Mouse (Mus musculus) intestine, postnatal 0 days (tissue): ENCODE measurements around the gene Rai1. TPM values are rescaled to one million over a fixed set of nuclear protein-coding genes. Genes with fewer than 3 reads are reported as not detected.

Source experiments
- ATAC-seq: fragments of 200-750 bp; cut with Nextera tagmentation; 2 replicates; pipeline ENCODE4 v1.8.0; 2017; ENCODE audit warnings: mild to moderate bottlenecking, moderate TSS enrichment, moderate library complexity
- H3K27ac ChIP-seq: fragments of 300-500 bp; sonication (generic); 2 replicates; pipeline ENCODE4 v1.5.1; 2014; ENCODE audit warnings: mild to moderate bottlenecking, low read depth, low read length, moderate library complexity
- H3K27me3 ChIP-seq: fragments of 300-500 bp; sonication (generic); replicated peaks from 2 replicates; pipeline ENCODE4 v1.6.1; 2014; ENCODE audit warnings: low read length, mixed read lengths; ENCODE audit not compliant: control insufficient read depth, insufficient read depth
- H3K36me3 ChIP-seq: fragments of 300-500 bp; sonication (generic); 2 replicates; pipeline ENCODE4 v1.6.1; 2014; ENCODE audit warnings: mild to moderate bottlenecking, moderate library complexity; ENCODE audit not compliant: control insufficient read depth, insufficient read depth
- H3K4me1 ChIP-seq: fragments of 300-500 bp; sonication (generic); replicated peaks from 2 replicates; pipeline ENCODE4 v1.6.1; 2014; ENCODE audit warnings: antibody characterized with exemption, low read length, mixed read lengths; ENCODE audit not compliant: control insufficient read depth, insufficient read depth
- H3K4me2 ChIP-seq: fragments of 300-500 bp; sonication (generic); replicated peaks from 2 replicates; pipeline ENCODE4 v1.6.1; 2014; ENCODE audit warnings: low read depth, mild to moderate bottlenecking, moderate library complexity
- H3K4me3 ChIP-seq: fragments of 300-500 bp; sonication (generic); 2 replicates; pipeline ENCODE4 v1.5.1; 2014; ENCODE audit warnings: low read depth, low read length
- H3K9ac ChIP-seq: fragments of 300-500 bp; sonication (generic); 2 replicates; pipeline ENCODE4 v1.6.1; 2014; ENCODE audit warnings: mild to moderate bottlenecking, low read depth, low read length
- H3K9me3 ChIP-seq: fragments of 300-500 bp; sonication (generic); 2 replicates; pipeline ENCODE4 v1.6.1; 2016; ENCODE audit warnings: mixed run types; ENCODE audit not compliant: control insufficient read depth
- CTCF ChIP-seq: sonication (generic); IDR thresholded peaks from 2 replicates; pipeline ENCODE4 v1.5.1; 2016; ENCODE audit warnings: low read depth, mild to moderate bottlenecking, control low read depth, antibody characterized with exemption, moderate library complexity
- WGBS: fragments of 180-500 bp; shearing (Covaris S2); extraction: QIAGEN DNeasy Blood & Tissue Kit; methylation state at CpG from one replicate; pipeline ENCODE4 v1.1.7; 2014; 5-methylcytosine and 5-hydroxymethylcytosine counted together
- polyA plus RNA-seq: library from polyadenylated mRNA; unstranded; fragments of >200 nt; fragmentation: Nextera tagmentation; extraction: Ambion mirVana; gene quantifications from 2 replicates; pipeline ENCODE4 v1.2.1, GENCODE M21; 2015

Gene Rai1
- polyA plus RNA-seq, 1 experiment from 2014 or later = 10.1 TPM

DNA sequence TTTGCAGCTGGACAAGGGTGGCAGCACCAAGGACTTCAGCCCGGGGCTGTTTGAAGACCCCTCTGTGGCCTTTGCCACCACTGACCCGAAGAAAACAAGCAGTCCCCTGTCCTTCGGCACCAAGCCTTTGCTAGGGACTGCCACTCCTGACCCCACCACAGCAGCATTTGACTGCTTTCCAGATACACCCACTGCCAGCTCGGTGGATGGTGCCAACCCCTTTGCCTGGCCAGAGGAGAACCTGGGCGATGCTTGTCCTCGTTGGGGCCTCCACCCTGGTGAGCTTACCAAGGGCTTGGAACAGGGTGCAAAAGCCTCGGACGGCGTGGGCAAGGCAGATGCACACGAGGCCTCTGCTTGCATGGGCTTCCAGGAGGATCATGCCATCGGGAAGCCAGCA is 82.3 kb downstream of the Rai1 start:
- Histone ChIP-seq H3K4me3 (no peak overlapping the region), H3K9me3 (no peaks in the 10 kb centered on the region), H3K36me3 (peaks cover 65% of the 10 kb centered on the region), H3K4me2 (no peak overlapping the region), H3K27me3 (no peaks in the 10 kb centered on the region), H3K9ac (no peak overlapping the region), H3K27ac (no peak overlapping the region), H3K4me1 (peaks cover 11% of the 10 kb centered on the region; the same call in 1 of the 2 replicates)
- TF ChIP-seq CTCF = no peak
- no peak for ATAC-seq
- WGBS = 90% methylated on average over 11 of the region's 11 CpGs

- Histone ChIP-seq H3K4me2 (peak overlapping the region; percentile 24; the same call in 1 of the 2 replicates), H3K9me3 (no peaks in the 10 kb centered on the region), H3K9ac (no peak overlapping the region; the same call in 1 of the 2 replicates), H3K27me3 (no peaks in the 10 kb centered on the region), H3K4me3 (no peak overlapping the region), H3K27ac (peak overlapping the region; percentile 66), H3K4me1 (peaks cover 8% of the 10 kb centered on the region; the same call in 1 of the 2 replicates), H3K36me3 (peaks cover 67% of the 10 kb centered on the region)
- ATAC-seq = peak; percentile 36
- no peak for TF ChIP-seq CTCF
- 74% methylated on average over 25 of the region's 25 CpGs for WGBS
Observed at GRCm38 (mm10) chr11:60188275-60188853, 83.6 kb downstream of the Rai1 start.

DNA sequence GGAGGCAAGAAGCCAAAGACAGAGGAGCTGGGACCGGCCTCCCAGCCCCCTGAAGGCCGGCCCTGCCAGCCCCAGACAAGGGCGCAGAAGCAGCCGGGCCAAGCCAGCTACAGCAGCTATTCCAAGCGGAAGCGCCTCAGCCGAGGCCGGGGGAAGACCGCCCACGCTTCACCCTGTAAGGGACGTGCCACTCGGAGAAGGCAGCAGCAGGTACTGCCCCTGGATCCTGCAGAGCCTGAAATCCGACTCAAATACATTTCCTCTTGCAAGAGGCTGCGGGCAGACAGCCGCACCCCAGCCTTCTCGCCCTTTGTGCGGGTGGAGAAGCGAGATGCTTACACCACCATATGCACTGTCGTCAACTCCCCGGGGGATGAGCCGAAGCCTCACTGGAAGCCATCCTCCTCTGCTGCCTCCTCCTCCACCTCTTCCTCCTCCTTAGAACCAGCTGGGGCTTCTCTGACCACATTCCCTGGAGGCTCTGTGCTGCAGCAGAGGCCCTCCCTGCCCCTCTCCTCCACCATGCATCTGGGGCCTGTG is 84.8 kb downstream of the Rai1 start:
- Histone ChIP-seq H3K36me3 (peaks cover 79% of the 10 kb centered on the region), H3K27me3 (no peaks in the 10 kb centered on the region), H3K4me1 (peaks cover 8% of the 10 kb centered on the region; the same call in 1 of the 2 replicates), H3K4me2 (peak overlapping the region; percentile 24), H3K4me3 (no peak overlapping the region), H3K27ac (peak overlapping the region; percentile 66; the same call in 1 of the 2 replicates), H3K9me3 (no peaks in the 10 kb centered on the region), H3K9ac (no peak overlapping the region)
- no peak for TF ChIP-seq CTCF
- WGBS = 73% methylated on average over 21 of the region's 21 CpGs
- no peak for ATAC-seq

DNA sequence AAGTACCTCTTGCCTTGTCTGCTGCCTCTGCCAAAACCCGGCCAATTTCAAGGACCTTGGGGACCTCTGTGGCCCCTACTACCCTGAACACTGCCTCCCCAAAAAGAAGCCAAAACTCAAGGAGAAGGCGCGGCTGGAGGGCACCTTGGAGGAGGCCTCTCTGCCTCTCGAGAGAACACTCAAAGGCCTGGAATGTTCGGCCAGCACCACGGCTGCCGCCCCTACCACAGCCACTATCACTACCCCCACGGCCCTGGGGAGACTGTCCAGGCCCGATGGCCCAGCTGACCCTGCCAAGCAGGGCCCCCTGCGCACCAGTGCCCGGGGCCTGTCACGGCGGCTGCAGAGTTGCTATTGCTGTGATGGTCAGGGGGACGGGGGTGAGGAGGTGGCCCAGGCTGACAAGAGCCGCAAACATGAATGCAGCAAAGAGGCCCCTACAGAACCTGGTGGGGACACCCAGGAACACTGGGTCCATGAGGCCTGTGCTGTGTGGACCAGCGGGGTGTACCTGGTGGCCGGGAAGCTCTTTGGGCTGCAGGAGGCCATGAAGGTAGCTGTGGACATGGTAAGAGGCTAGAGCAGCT is 85.3 kb downstream of the Rai1 start:
- H3K4me3 ChIP-seq = no peak overlapping the region
- no peak overlapping the region; the same call in 1 of the 2 replicates for H3K4me2 ChIP-seq
- H3K4me1 ChIP-seq = peaks cover 8% of the 10 kb centered on the region; the same call in 1 of the 2 replicates
- peaks cover 82% of the 10 kb centered on the region for H3K36me3 ChIP-seq
- no peak for ATAC-seq
- peaks cover 4% of the 10 kb centered on the region; the same call in 1 of the 2 replicates for H3K9me3 ChIP-seq
- 0 out of 2 replicates have a peak overlapping the region, but pooled peaks have one; percentile 7 for H3K27ac ChIP-seq
- no peak for TF ChIP-seq CTCF
- 82% methylated on average over 17 of the region's 17 CpGs for WGBS
- no peak overlapping the region for H3K9ac ChIP-seq
- H3K27me3 ChIP-seq = no peaks in the 10 kb centered on the region

DNA sequence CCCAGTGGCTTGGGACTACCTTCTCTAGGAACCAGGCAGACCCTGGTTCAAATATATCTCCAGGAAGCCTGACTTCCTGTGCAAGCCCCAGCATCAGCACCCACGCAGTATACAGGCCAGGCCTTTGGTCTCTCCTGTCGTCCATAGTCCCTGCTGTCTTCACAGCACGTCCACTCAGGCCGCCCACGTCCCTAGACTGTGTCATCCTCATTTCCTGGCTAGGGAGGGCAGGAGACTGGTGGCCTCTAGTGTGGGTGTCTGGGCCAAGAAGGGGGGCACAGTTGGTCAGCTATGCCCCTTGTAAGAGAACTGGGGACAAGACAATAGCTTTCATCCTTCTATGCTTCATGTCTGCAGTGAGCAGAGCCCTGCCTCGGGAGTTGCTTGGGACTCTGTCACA is 87.7 kb downstream of the Rai1 start:
- Histone ChIP-seq H3K4me3 (no peak overlapping the region), H3K27ac (no peak overlapping the region), H3K27me3 (no peaks in the 10 kb centered on the region), H3K36me3 (peaks cover 70% of the 10 kb centered on the region), H3K9ac (no peak overlapping the region), H3K4me2 (no peak overlapping the region), H3K9me3 (peaks cover 4% of the 10 kb centered on the region; the same call in 1 of the 2 replicates), H3K4me1 (peaks cover 10% of the 10 kb centered on the region; the same call in 1 of the 2 replicates)
- TF ChIP-seq CTCF = no peak
- ATAC-seq = no peak
- 81% methylated on average over 6 of the region's 6 CpGs for WGBS

DNA sequence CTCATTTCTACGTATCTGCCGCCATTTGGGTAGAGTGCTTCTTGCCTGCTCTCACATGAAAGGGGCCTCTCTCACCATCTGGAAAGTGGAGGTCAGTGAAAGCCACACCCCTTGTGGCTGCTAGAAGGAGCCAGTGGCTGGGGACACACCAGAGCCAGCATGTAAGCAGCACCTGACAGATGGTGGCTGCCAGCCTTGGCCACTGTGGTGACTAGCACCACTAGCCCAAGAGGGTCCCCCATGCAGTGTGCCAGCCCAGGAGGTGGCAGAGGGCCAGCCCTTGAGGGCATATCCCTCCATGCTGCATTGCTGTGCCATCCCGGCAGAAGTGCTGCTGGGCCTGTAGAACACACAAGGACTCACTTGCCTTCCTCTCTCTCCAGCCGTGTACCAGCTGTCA is 88.7 kb downstream of the Rai1 start:
- H3K9me3 ChIP-seq = peaks cover 4% of the 10 kb centered on the region; the same call in 1 of the 2 replicates
- 91% methylated on average over 4 of the region's 4 CpGs for WGBS
- no peak for TF ChIP-seq CTCF
- no peak overlapping the region for H3K4me3 ChIP-seq
- H3K27ac ChIP-seq = no peak overlapping the region
- H3K27me3 ChIP-seq = no peaks in the 10 kb centered on the region
- peaks cover 68% of the 10 kb centered on the region for H3K36me3 ChIP-seq
- H3K4me1 ChIP-seq = 0 out of 2 replicates have a peak, but pooled peaks cover 6% of the 10 kb centered on the region
- no peak for ATAC-seq
- H3K4me2 ChIP-seq = no peak overlapping the region
- no peak overlapping the region for H3K9ac ChIP-seq
